Mouse (Mus musculus) gastrocnemius, postnatal 10 days (tissue): ENCODE results near the gene Utp20. TPM values are rescaled to one million over a fixed set of nuclear protein-coding genes. Genes with fewer than 3 reads are reported as not detected.

Experiments
- DNase-seq: peaks from one replicate; pipeline ENCODE4 v3.0.0; 2021; ENCODE audit warnings: mixed read lengths
- total RNA-seq, 2 experiments: library from RNA; stranded (reverse); gene quantifications; 2 replicates each; pipeline ENCODE4 v1.2.3; 2021

The Utp20 gene
- total RNA-seq, 2 experiments from 2014 or later: 10.8 to 14.8 TPM

- no peak for DNase-seq
These were observed 109.4 kb downstream of the Utp20 start for GRCm38 (mm10) chr10:88716986-88717755.

GRCm38 (mm10) chr10:88715621-88716020 lies 111.0 kb downstream of the Utp20 start:
- DNase-seq: no peak

- DNase-seq: no peak
These were observed 111.9 kb downstream of the Utp20 start for GRCm38 (mm10) chr10:88714744-88715143.

- no peak for DNase-seq
These were observed 114.2 kb downstream of the Utp20 start for GRCm38 (mm10) chr10:88712359-88712758.

GRCm38 (mm10) chr10:88708671-88709523 lies 117.7 kb downstream of the Utp20 start:
- no peak for DNase-seq

- no peak for DNase-seq
These were observed 125.7 kb downstream of the Utp20 start for GRCm38 (mm10) chr10:88700938-88701337.

Other genes starting within 250 kb of the Utp20 start
- 1,000 to 10,000 TPM; 1,127 to 1,330 TPM for gene Mybpc1, start 221.7 kb downstream of the Utp20 start, total RNA-seq
- under 1 TPM in 1 of 2 experiments, not detected in 1; 0.27 TPM for gene Spic, start 141.8 kb downstream of the Utp20 start, total RNA-seq
- gene Arl1, start 95.9 kb downstream of the Utp20 start, total RNA-seq: 10 to 100 TPM; 88.4 to 93.2 TPM
- gene Slc5a8, start 59.2 kb upstream of the Utp20 start, total RNA-seq: not detected